ENCODE assay signal across 9 mouse cellular contexts in the genomic region with DNA sequence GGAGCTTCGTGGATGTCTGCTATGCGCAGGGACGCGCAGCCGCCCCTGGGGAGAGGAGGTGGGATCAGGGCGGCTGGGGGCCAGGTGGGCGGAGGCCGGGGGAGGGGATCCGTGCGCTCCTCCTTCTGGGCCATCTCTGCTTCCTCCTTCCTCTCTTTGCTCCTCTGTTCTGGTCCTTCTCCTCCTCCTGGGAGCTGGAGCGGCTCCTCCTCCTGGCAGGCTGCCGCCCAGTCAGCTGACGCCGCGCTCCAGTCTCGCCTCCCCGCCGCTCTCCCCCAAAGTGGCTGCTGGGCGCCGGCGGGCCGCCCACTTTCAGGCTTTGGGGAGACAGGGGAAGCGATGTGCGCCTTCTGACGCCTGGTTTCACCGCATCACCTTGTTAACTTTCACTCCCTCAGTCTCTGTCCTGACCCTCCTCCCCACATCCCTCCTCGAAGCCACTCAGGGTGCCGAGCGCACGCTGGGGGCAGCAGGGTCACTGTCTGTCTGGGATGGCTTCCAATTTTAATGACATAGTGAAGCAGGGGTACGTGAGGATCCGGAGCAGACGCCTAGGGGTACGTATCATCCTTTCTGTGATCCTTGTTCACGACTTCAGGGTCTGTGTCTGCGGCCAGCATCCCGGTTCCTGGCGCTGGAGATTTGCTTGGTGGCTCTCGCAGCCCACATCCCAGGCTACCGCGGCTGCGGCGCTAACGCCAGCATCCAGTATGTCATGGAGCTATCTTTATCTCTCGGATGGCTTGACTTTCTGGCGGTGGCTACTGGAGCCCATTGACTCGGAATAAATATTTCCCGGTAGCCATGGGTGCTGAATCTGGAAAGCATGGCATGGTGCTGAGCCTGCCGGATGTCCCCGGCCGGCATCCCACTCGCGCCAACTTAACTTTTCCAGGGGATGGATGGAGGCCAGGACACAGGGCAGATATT. TPM values are rescaled to one million over a fixed set of nuclear protein-coding genes. Genes with fewer than 3 reads are reported as not detected.
DNase-seq lines count a peak whose midpoint lies in the region; ATAC-seq and TF ChIP-seq lines count a peak whose summit lies in the region.
"Had no signal": no experiment of that assay in that cellular context is flagged by ENCODE, and none has a peak within 500 bp of the region (broad histone marks: within the 10 kb centered on the region; RNA-seq: fewer than 3 reads in every experiment).

A gene (plus strand): TSS at position 176 of the 930 bp plus-strand sequence.

- H3K4me1 ChIP-seq in hindbrain, embryonic 16.5 days (ENCODE audit: control insufficient read depth, insufficient read depth, low read depth, low read length): peaks cover 4% of the 10 kb centered on the region

- H3K27me3 ChIP-seq in hindbrain, embryonic 16.5 days (replicated peaks; ENCODE audit: control insufficient read depth, insufficient read depth, low read length): no peaks in the 10 kb centered on the region
- H3K27me3 ChIP-seq: CH12.LX had no signal

- DNase-seq in R1 (ENCODE audit: low read depth, low spot score): peak; percentile 78
- peak; percentile 45 to 71 for DNase-seq in cerebellum, postnatal 4 days (ENCODE audit: low spot score in 2 of 2)
- DNase-seq in gastrocnemius, adult 8-10 months (ENCODE audit: low spot score in 2 of 2): peak; percentile 59 to 65
- DNase-seq in left cerebral cortex, adult 2 months (ENCODE audit: extremely low spot score in 1 of 2, low spot score in 2 of 2): peak; percentile 90 to 93
- peak; percentile 63 for DNase-seq in lung, postnatal 14 days
- DNase-seq in right cerebral cortex, postnatal 25 days: peak; percentile 94
- DNase-seq in spleen, postnatal 14 days (ENCODE audit: low spot score in 2 of 2): no peak

- H3K27ac ChIP-seq in hindbrain, embryonic 16.5 days (ENCODE audit: low read depth, low read length): peak within 1 kb of the TSS; percentile 83
- H3K27ac ChIP-seq in left cerebral cortex, adult 2 months: peak within 1 kb of the TSS; percentile 91

- peak within 1 kb of the TSS; percentile 67 for H3K4me3 ChIP-seq in hindbrain, embryonic 16.5 days (ENCODE audit: low read length)
- H3K4me3 ChIP-seq in left cerebral cortex, adult 2 months: peak within 1 kb of the TSS; percentile 77

- no peaks in the 10 kb centered on the region for H3K9me3 ChIP-seq in hindbrain, embryonic 16.5 days (ENCODE audit: control insufficient read depth, low read length)

- no peaks in the 10 kb centered on the region for H3K36me3 ChIP-seq in hindbrain, embryonic 16.5 days (ENCODE audit: control insufficient read depth, insufficient read depth, low read length)

- intact Hi-C loops in left cerebral cortex, adult 2 months (cut with DNase I): loop anchor here (5.0 kb wide), 2 partner anchors 85 to 195 kb away; no protein-coding TSS in a partner anchor

- 1% methylated on average over 48 of the region's 53 CpGs for WGBS in hindbrain, embryonic 16.5 days

- TF ChIP-seq CTCF in left cerebral cortex, adult 2 months (IDR thresholded peaks at IDR 0.05): no peak

- peak within 1 kb of the TSS; percentile 61 for H3K9ac ChIP-seq in hindbrain, embryonic 16.5 days (ENCODE audit: low read depth, low read length)

- ATAC-seq in hindbrain, embryonic 16.5 days: peak; percentile 95

- H3K4me2 ChIP-seq in hindbrain, embryonic 16.5 days (ENCODE audit: low read length): peak within 1 kb of the TSS; percentile 86

RNA-seq across cellular contexts. Expression of the gene that starts here (rescaled TPM):
- total RNA-seq in gastrocnemius, adult 8-10 months (2022): 1 to 10 TPM in 3 of 4 experiments, under 1 TPM in 1; 0.86 to 2.9 (median 2.3) TPM
- 62.3 and 64.5 TPM in 2 replicates for polyA plus RNA-seq in hindbrain, embryonic 16.5 days (2015; fragmentation: Nextera tagmentation; extraction: Ambion mirVana)
- 10 to 100 TPM; 30.8 to 32.8 TPM for total RNA-seq in left cerebral cortex, adult 2 months (2021)
- total RNA-seq: CH12.LX had no signal

Comparison
In these comparisons a context has a peak if more than half of its experiments do, and no peak if none do; other contexts are left out.
1. RNA of the gene that starts here (total RNA-seq): 30.8 to 32.8 TPM in left cerebral cortex, adult 2 months; 0.86 to 2.9 TPM in gastrocnemius, adult 8-10 months; every median in the first group is over 4 times any median in the second.
2. DNase-seq: peak in R1 (single experiment), cerebellum, postnatal 4 days (2 of 2), gastrocnemius, adult 8-10 months (2 of 2), left cerebral cortex, adult 2 months (2 of 2), lung, postnatal 14 days (single experiment) and right cerebral cortex, postnatal 25 days (single experiment); none in spleen, postnatal 14 days (0 of 2).